ENCODE assay signal across 27 mouse cellular contexts in genomic region chr12:71850135-71850534, GRCm38 (mm10). TPM values are rescaled to one million over a fixed set of nuclear protein-coding genes. Genes with fewer than 3 reads are reported as not detected.
DNase-seq lines count a peak whose midpoint lies in the region; ATAC-seq lines count a peak whose summit lies in the region.
"Had no signal": no experiment of that assay in that cellular context is flagged by ENCODE, and none has a peak within 500 bp of the region (broad histone marks: within the 10 kb centered on the region; RNA-seq: fewer than 3 reads in every experiment).

No protein-coding gene starts in this region.

- no peak overlapping the region for H3K4me3 ChIP-seq in heart, embryonic 13.5 days
- H3K4me3 ChIP-seq in liver, embryonic 12.5 days = no peak overlapping the region
- H3K4me3 ChIP-seq in liver, embryonic 11.5 days (ENCODE audit: low read depth, low read length) = no peak overlapping the region
- H3K4me3 ChIP-seq in intestine, embryonic 16.5 days (ENCODE audit: low read length) = no peak overlapping the region
- H3K4me3 ChIP-seq: embryonic facial prominence, embryonic 10.5 days; embryonic facial prominence, embryonic 15.5 days; forebrain, embryonic 12.5 days; limb, embryonic 10.5 days; limb, embryonic 15.5 days; midbrain, embryonic 13.5 days; neural tube, embryonic 13.5 days had no signal

- DNase-seq in heart, postnatal 4 days = no peak
- no peak for DNase-seq in liver, embryonic 11.5 days (ENCODE audit: low spot score)
- peak; percentile 38 for DNase-seq in lung, postnatal 25 days (ENCODE audit: low spot score)
- no peak for DNase-seq in lung, postnatal 4 days
- DNase-seq: adrenal gland, postnatal 10 days; cerebellum, adult 8-10 months; cerebellum, postnatal 25 days; forebrain, postnatal 0 days; gastrocnemius, postnatal 10 days; kidney, adult 11 months; kidney, postnatal 14 days; layer of hippocampus, adult 9-11 months; liver, postnatal 0 days; right cerebral cortex, postnatal 4 days had no signal

- H3K27me3 ChIP-seq in heart, embryonic 13.5 days (replicated peaks) = no peaks in the 10 kb centered on the region
- no peaks in the 10 kb centered on the region for H3K27me3 ChIP-seq in liver, embryonic 12.5 days (replicated peaks)
- no peaks in the 10 kb centered on the region for H3K27me3 ChIP-seq in liver, embryonic 11.5 days (replicated peaks; ENCODE audit: control insufficient read depth, insufficient read depth, low read length)
- no peaks in the 10 kb centered on the region for H3K27me3 ChIP-seq in intestine, embryonic 16.5 days (replicated peaks; ENCODE audit: control insufficient read depth, insufficient read depth, low read length)
- H3K27me3 ChIP-seq: embryonic facial prominence, embryonic 15.5 days; forebrain, embryonic 12.5 days; limb, embryonic 15.5 days; midbrain, embryonic 13.5 days; neural tube, embryonic 13.5 days; Patski had no signal

- H3K36me3 ChIP-seq in heart, embryonic 13.5 days = 0 out of 2 replicates have a peak, but pooled peaks cover 8% of the 10 kb centered on the region
- peaks cover 6% of the 10 kb centered on the region for H3K36me3 ChIP-seq in liver, embryonic 12.5 days
- no peaks in the 10 kb centered on the region for H3K36me3 ChIP-seq in liver, embryonic 11.5 days (ENCODE audit: control insufficient read depth, insufficient read depth, low read length)
- H3K36me3 ChIP-seq in intestine, embryonic 16.5 days (ENCODE audit: control insufficient read depth, insufficient read depth, low read length) = no peaks in the 10 kb centered on the region
- H3K36me3 ChIP-seq: embryonic facial prominence, embryonic 10.5 days; embryonic facial prominence, embryonic 15.5 days; forebrain, embryonic 12.5 days; limb, embryonic 10.5 days; limb, embryonic 15.5 days; midbrain, embryonic 13.5 days; neural tube, embryonic 13.5 days had no signal

- peaks cover 72% of the 10 kb centered on the region for H3K4me1 ChIP-seq in heart, embryonic 13.5 days
- peaks cover 58% of the 10 kb centered on the region for H3K4me1 ChIP-seq in liver, embryonic 12.5 days
- peaks cover 41% of the 10 kb centered on the region for H3K4me1 ChIP-seq in liver, embryonic 11.5 days (replicated peaks; ENCODE audit: control insufficient read depth, insufficient read depth, low read length)
- peaks cover 15% of the 10 kb centered on the region for H3K4me1 ChIP-seq in intestine, embryonic 16.5 days (ENCODE audit: control insufficient read depth, insufficient read depth, low read length)

- no peak overlapping the region for H3K9ac ChIP-seq in heart, embryonic 13.5 days
- H3K9ac ChIP-seq in liver, embryonic 12.5 days = no peak overlapping the region
- H3K9ac ChIP-seq in liver, embryonic 11.5 days (ENCODE audit: low read depth, low read length) = no peak overlapping the region
- no peak overlapping the region for H3K9ac ChIP-seq in intestine, embryonic 16.5 days (ENCODE audit: low read depth, low read length)
- H3K9ac ChIP-seq: embryonic facial prominence, embryonic 15.5 days; forebrain, embryonic 12.5 days; forebrain, postnatal 0 days; limb, embryonic 15.5 days; liver, postnatal 0 days; midbrain, embryonic 13.5 days; neural tube, embryonic 13.5 days had no signal

- H3K27ac ChIP-seq in heart, embryonic 13.5 days (replicated peaks) = peak overlapping the region; percentile 63
- no peak overlapping the region for H3K27ac ChIP-seq in liver, embryonic 12.5 days
- H3K27ac ChIP-seq in liver, embryonic 11.5 days (ENCODE audit: low read depth, low read length) = no peak overlapping the region
- peak overlapping the region; percentile 45; the same call in 1 of the 2 replicates for H3K27ac ChIP-seq in intestine, embryonic 16.5 days (ENCODE audit: low read length)
- H3K27ac ChIP-seq: embryonic facial prominence, embryonic 10.5 days; embryonic facial prominence, embryonic 15.5 days; forebrain, embryonic 12.5 days; limb, embryonic 10.5 days; limb, embryonic 15.5 days; midbrain, embryonic 13.5 days; neural tube, embryonic 13.5 days had no signal

- WGBS in heart, embryonic 13.5 days = 77% methylated on average over 5 of the region's 5 CpGs
- 74% methylated on average over 5 of the region's 5 CpGs for WGBS in liver, embryonic 12.5 days (ENCODE audit: insufficient replicate concordance)
- 65% methylated on average over 5 of the region's 5 CpGs for WGBS in liver, embryonic 11.5 days
- WGBS in intestine, embryonic 16.5 days = 47% methylated on average over 5 of the region's 5 CpGs

- no peak for ATAC-seq in heart, embryonic 13.5 days (ENCODE audit: extremely low read depth, insufficient number of reproducible peaks, low FRiP score, low TSS enrichment)
- peak; percentile 30; the same call in 1 of the 2 replicates for ATAC-seq in liver, embryonic 12.5 days
- no peak for ATAC-seq in liver, embryonic 11.5 days (replicated peaks; ENCODE audit: low FRiP score)
- no peak for ATAC-seq in intestine, embryonic 16.5 days
- ATAC-seq: forebrain, postnatal 0 days; hindbrain, embryonic 16.5 days; liver, postnatal 0 days; midbrain, embryonic 13.5 days; Patski had no signal

- H3K9me3 ChIP-seq in heart, embryonic 13.5 days = no peaks in the 10 kb centered on the region
- no peaks in the 10 kb centered on the region for H3K9me3 ChIP-seq in liver, embryonic 12.5 days (replicated peaks)
- H3K9me3 ChIP-seq in liver, embryonic 11.5 days (ENCODE audit: control insufficient read depth, low read length) = no peaks in the 10 kb centered on the region
- no peaks in the 10 kb centered on the region for H3K9me3 ChIP-seq in intestine, embryonic 16.5 days (ENCODE audit: control insufficient read depth, low read length)
- H3K9me3 ChIP-seq: embryonic facial prominence, embryonic 10.5 days; embryonic facial prominence, embryonic 15.5 days; forebrain, embryonic 12.5 days; limb, embryonic 10.5 days; limb, embryonic 15.5 days; midbrain, embryonic 13.5 days; neural tube, embryonic 13.5 days had no signal

- no peak overlapping the region for H3K4me2 ChIP-seq in heart, embryonic 13.5 days
- H3K4me2 ChIP-seq in liver, embryonic 12.5 days = no peak overlapping the region
- no peak overlapping the region for H3K4me2 ChIP-seq in liver, embryonic 11.5 days
- no peak overlapping the region for H3K4me2 ChIP-seq in intestine, embryonic 16.5 days (ENCODE audit: low read depth, low read length)
- H3K4me2 ChIP-seq: embryonic facial prominence, embryonic 15.5 days; forebrain, embryonic 12.5 days; heart, embryonic 11.5 days; limb, embryonic 15.5 days; midbrain, embryonic 13.5 days; neural tube, embryonic 13.5 days had no signal

RNA-seq across cellular contexts. Expression of gene Daam1, which starts 19.3 kb away (rescaled TPM):
- polyA plus RNA-seq in heart, embryonic 13.5 days (2015; fragmentation: Nextera tagmentation; extraction: Ambion mirVana) = 18.5 and 18.6 TPM in 2 replicates
- 10 to 100 TPM; 88.8 to 92.1 TPM for total RNA-seq in heart, postnatal 4 days (2021)
- polyA plus RNA-seq in liver, embryonic 12.5 days (2016; fragmentation: Nextera tagmentation; extraction: Ambion mirVana) = 10.7 and 11.2 TPM in 2 replicates
- 15.2 and 16.4 TPM in 2 replicates for polyA plus RNA-seq in liver, embryonic 11.5 days (2014; fragmentation: Nextera tagmentation; extraction: Ambion mirVana)
- polyA plus RNA-seq in intestine, embryonic 16.5 days (2015; fragmentation: Nextera tagmentation; extraction: Ambion mirVana) = 7.6 and 7.7 TPM in 2 replicates

Comparison
In these comparisons a context has a peak if more than half of its experiments do, and no peak if none do; other contexts are left out.
1. H3K27ac ChIP-seq: peak in heart, embryonic 13.5 days (single experiment) and intestine, embryonic 16.5 days (single experiment); none in liver, embryonic 12.5 days (single experiment) and liver, embryonic 11.5 days (single experiment).